Mouse (Mus musculus) brain, embryonic 14.5 days (tissue): ENCODE results near the gene Pak3.

Experiments used
- CTCF ChIP-seq: fragments of 200-500 bp; IDR thresholded peaks from 2 replicates; pipeline ENCODE4 v1.5.1; 2012; ENCODE audit warnings: inconsistent platforms, mild to moderate bottlenecking, moderate library complexity, borderline replicate concordance; ENCODE audit not compliant: insufficient read depth, insufficient read length; ENCODE audit errors: extremely low read depth
- POLR2A ChIP-seq: fragments of 200-500 bp; IDR thresholded peaks from 2 replicates; pipeline ENCODE4 v1.6.1; 2012; ENCODE audit warnings: mild to moderate bottlenecking, inconsistent platforms, borderline replicate concordance; ENCODE audit not compliant: poor library complexity, insufficient read depth, insufficient read length, severe bottlenecking; ENCODE audit errors: extremely low read depth

- TF ChIP-seq CTCF (no peak), POLR2A (no peak)
These were observed 300.6 kb downstream of the Pak3 start for GRCm38 (mm10) chrX:143818961-143819360.
